Mouse (Mus musculus): ENCODE results near the gene Uba3. TPM values are rescaled to one million over a fixed set of nuclear protein-coding genes. Genes with fewer than 3 reads are reported as not detected.

Uba3 gene
- polyA plus RNA-seq, 1 experiment from 2014 or later = 112 TPM

DNA sequence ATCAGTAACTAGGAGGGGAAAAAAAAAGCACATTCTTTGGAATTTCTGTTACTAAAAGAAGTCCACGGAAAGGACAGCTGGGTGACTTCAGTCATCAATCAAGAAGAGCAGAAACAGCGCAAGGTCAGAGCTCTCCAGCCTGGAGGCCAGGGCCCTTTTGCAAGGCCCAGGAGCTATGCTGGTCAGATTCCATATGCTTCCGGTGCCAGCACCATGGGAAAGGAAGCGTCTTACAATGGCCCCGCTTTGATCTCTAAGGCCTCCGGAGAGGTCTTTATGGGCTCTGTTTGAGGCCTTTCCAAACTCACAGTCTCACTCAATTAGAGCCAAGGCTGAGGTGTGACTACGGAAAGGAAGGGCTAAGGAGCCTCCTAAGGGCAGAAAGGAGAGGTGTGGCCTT is 61.1 kb downstream of the Uba3 start:
- Histone ChIP-seq H3K4me3 (ENCODE audit: low read depth, low read length) (no peak overlapping the region), H3K9ac (replicated peaks; ENCODE audit: low read length) (no peak overlapping the region), H3K36me3 (replicated peaks; ENCODE audit: control insufficient read depth, insufficient read depth, low read depth, low read length) (no peaks in the 10 kb centered on the region), H3K4me2 (ENCODE audit: low read depth, low read length) (no peak overlapping the region), H3K4me1 (ENCODE audit: control insufficient read depth, insufficient read depth, low read length) (no peaks in the 10 kb centered on the region; the same call in none of the 2 replicates), H3K9me3 (replicated peaks; ENCODE audit: control insufficient read depth, low read length) (no peaks in the 10 kb centered on the region), H3K27me3 (ENCODE audit: control insufficient read depth, insufficient read depth, low read length) (no peaks in the 10 kb centered on the region), H3K27ac (replicated peaks; ENCODE audit: low read depth, low read length) (no peak overlapping the region)
- WGBS = 25% methylated on average over 7 of the region's 7 CpGs
- no peak for ATAC-seq (replicated peaks; ENCODE audit: insufficient number of reproducible peaks, low FRiP score, low TSS enrichment, low read depth)
- DNase-seq (ENCODE audit: low spot score) = no peak

DNA sequence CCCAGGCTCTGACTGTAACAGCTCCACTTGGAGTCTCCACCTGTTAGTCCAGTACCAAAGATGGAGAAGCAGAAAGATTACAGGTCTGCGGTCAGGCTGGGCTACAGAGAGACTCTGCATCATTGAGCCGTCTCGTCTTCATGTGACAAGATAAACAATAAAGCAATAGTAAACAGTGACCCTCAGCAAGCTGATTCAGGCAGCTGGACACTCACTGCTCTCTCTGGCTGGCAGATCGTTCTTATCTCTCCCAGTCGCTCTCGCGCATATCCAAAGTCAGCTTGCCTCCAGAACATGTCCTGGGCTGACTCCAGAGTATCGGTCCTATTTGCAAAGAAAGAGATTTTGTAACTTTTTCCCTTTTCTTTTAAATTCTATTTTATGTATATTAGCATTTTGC is 62.8 kb downstream of the Uba3 start:
- no peaks in the 10 kb centered on the region for H3K36me3 ChIP-seq (replicated peaks; ENCODE audit: control insufficient read depth, insufficient read depth, low read depth, low read length)
- no peak overlapping the region for H3K27ac ChIP-seq (replicated peaks; ENCODE audit: low read depth, low read length)
- ATAC-seq (replicated peaks; ENCODE audit: insufficient number of reproducible peaks, low FRiP score, low TSS enrichment, low read depth) = no peak
- H3K4me2 ChIP-seq (ENCODE audit: low read depth, low read length) = no peak overlapping the region
- no peak overlapping the region for H3K4me3 ChIP-seq (ENCODE audit: low read depth, low read length)
- H3K9me3 ChIP-seq (replicated peaks; ENCODE audit: control insufficient read depth, low read length) = no peaks in the 10 kb centered on the region
- H3K9ac ChIP-seq (replicated peaks; ENCODE audit: low read length) = no peak overlapping the region
- WGBS = 84% methylated on average over 8 of the region's 8 CpGs
- H3K4me1 ChIP-seq (ENCODE audit: control insufficient read depth, insufficient read depth, low read length) = no peaks in the 10 kb centered on the region
- DNase-seq (ENCODE audit: low spot score) = no peak
- no peaks in the 10 kb centered on the region for H3K27me3 ChIP-seq (ENCODE audit: control insufficient read depth, insufficient read depth, low read length)

DNA sequence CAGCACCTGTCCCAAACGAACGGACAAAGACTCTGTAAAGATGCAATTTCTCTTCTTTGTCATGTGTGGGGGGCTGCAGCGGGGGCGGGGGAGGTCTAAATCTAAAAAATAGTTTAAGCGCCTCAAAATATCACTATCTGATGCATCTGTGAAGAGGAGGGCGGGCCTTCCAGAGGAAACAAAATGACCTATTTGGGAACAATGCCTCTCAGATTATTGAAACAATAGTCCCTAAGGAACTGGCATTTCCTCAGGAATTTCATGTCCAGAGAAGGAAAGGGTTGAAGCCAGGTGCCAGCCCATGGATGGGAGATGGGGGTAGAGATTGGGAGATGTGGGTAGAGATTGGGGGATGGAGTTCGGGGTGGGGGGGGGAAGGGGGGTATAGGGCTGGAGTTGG is 63.6 kb downstream of the Uba3 start:
- ATAC-seq (replicated peaks; ENCODE audit: insufficient number of reproducible peaks, low FRiP score, low TSS enrichment, low read depth) (no peak), DNase-seq (ENCODE audit: low spot score) (no peak)
- Histone ChIP-seq H3K9ac (replicated peaks; ENCODE audit: low read length) (no peak overlapping the region), H3K27ac (replicated peaks; ENCODE audit: low read depth, low read length) (no peak overlapping the region), H3K27me3 (ENCODE audit: control insufficient read depth, insufficient read depth, low read length) (no peaks in the 10 kb centered on the region), H3K4me1 (ENCODE audit: control insufficient read depth, insufficient read depth, low read length) (no peaks in the 10 kb centered on the region), H3K9me3 (replicated peaks; ENCODE audit: control insufficient read depth, low read length) (no peaks in the 10 kb centered on the region), H3K36me3 (replicated peaks; ENCODE audit: control insufficient read depth, insufficient read depth, low read depth, low read length) (no peaks in the 10 kb centered on the region), H3K4me3 (ENCODE audit: low read depth, low read length) (no peak overlapping the region), H3K4me2 (ENCODE audit: low read depth, low read length) (no peak overlapping the region)
- WGBS = 86% methylated on average over 7 of the region's 7 CpGs

Other genes with a start within 250 kb of the Uba3 start
- 1.2 and 2.8 TPM in 2 replicates for gene Fam19a4, start 145.2 kb downstream of the Uba3 start, polyA plus RNA-seq (2014; fragmentation: Nextera tagmentation; extraction: Ambion mirVana)
- gene Eogt, start 56.5 kb downstream of the Uba3 start, polyA plus RNA-seq (2014; fragmentation: Nextera tagmentation; extraction: Ambion mirVana) = 5.5 and 6.9 TPM in 2 replicates
- gene Tmf1, start 26.5 kb downstream of the Uba3 start, polyA plus RNA-seq (2014; fragmentation: Nextera tagmentation; extraction: Ambion mirVana) = 30.3 and 34.2 TPM in 2 replicates
- 33.4 and 36.1 TPM in 2 replicates for gene Arl6ip5, start 5.0 kb upstream of the Uba3 start, polyA plus RNA-seq (2014; fragmentation: Nextera tagmentation; extraction: Ambion mirVana)
- 0.49 and 0.58 TPM in 2 replicates for gene Lmod3, start 47.1 kb upstream of the Uba3 start, polyA plus RNA-seq (2014; fragmentation: Nextera tagmentation; extraction: Ambion mirVana)

Data from embryonic facial prominence, embryonic 11.5 days (tissue).